In the genomic region with DNA sequence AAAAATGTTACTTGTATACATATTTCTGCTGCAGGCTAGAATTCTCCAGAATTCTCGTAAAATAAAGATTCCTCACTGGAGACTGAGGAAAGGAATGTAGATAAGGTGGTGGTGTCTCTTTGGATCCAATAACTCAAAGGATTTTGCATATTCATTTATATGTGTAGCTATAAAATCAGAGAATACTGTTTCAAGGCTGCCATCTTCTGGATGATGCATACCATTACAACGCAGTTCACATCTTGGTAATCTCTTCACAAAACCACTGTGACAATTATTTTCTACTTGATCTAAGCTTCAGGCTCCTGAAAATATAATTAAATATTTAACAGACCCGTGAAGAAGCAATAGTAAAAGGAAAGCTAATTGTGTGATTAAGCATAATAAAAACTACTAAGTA, we compare ENCODE assay signal across 11 mouse cellular contexts. TPM values are rescaled to one million over a fixed set of nuclear protein-coding genes. Genes with fewer than 3 reads are reported as not detected.
DNase-seq lines count a peak whose midpoint lies in the region; ATAC-seq and TF ChIP-seq lines count a peak whose summit lies in the region.
"Had no signal": no experiment of that assay in that cellular context is flagged by ENCODE, and none has a peak within 500 bp of the region (broad histone marks: within the 10 kb centered on the region; RNA-seq: fewer than 3 reads in every experiment).

No protein-coding gene starts in this region.

- no peak overlapping the region for H3K4me2 ChIP-seq in hindbrain, embryonic 14.5 days (replicated peaks)
- H3K4me2 ChIP-seq in forebrain, postnatal 0 days (ENCODE audit: low read depth): no peak overlapping the region
- H3K4me2 ChIP-seq: embryonic facial prominence, embryonic 12.5 days; liver, embryonic 13.5 days had no signal

- no peak for ATAC-seq in hindbrain, embryonic 14.5 days (ENCODE audit: low FRiP score)
- peak; percentile 78 for ATAC-seq in forebrain, postnatal 0 days
- no peak for ATAC-seq in erythroblast, adult 5-6 weeks (replicated peaks; ENCODE audit: low FRiP score, poor library complexity, severe bottlenecking)

- no peak for TF ChIP-seq POLR2A in thymus, adult 2 months (IDR thresholded peaks at IDR 0.05; ENCODE audit: control insufficient read depth, extremely low read depth, insufficient read depth, low read length, poor library complexity)

- no peak overlapping the region for H3K9ac ChIP-seq in hindbrain, embryonic 14.5 days
- no peak overlapping the region for H3K9ac ChIP-seq in forebrain, postnatal 0 days
- H3K9ac ChIP-seq: embryonic facial prominence, embryonic 12.5 days; liver, embryonic 13.5 days had no signal

- 16% methylated on average over 3 of the region's 3 CpGs for WGBS in hindbrain, embryonic 14.5 days
- WGBS in hindbrain, embryonic 10.5 days: 28% methylated on average over 3 of the region's 3 CpGs
- WGBS in forebrain, postnatal 0 days: 14% methylated on average over 3 of the region's 3 CpGs
- WGBS in thymus, adult 2 months: 21% methylated on average over 3 of the region's 3 CpGs

- no peaks in the 10 kb centered on the region for H3K27me3 ChIP-seq in hindbrain, embryonic 14.5 days (ENCODE audit: control insufficient read depth, insufficient read depth, low read length)
- H3K27me3 ChIP-seq in hindbrain, embryonic 10.5 days (ENCODE audit: insufficient read depth, poor library complexity, severe bottlenecking): no peaks in the 10 kb centered on the region
- H3K27me3 ChIP-seq in forebrain, postnatal 0 days (ENCODE audit: insufficient read depth, low read length): no peaks in the 10 kb centered on the region
- H3K27me3 ChIP-seq in thymus, adult 2 months (ENCODE audit: control insufficient read depth, insufficient read depth, low read length): no peaks in the 10 kb centered on the region
- H3K27me3 ChIP-seq: embryonic facial prominence, embryonic 12.5 days; liver, embryonic 13.5 days had no signal

- no peak overlapping the region for H3K27ac ChIP-seq in hindbrain, embryonic 14.5 days
- H3K27ac ChIP-seq in hindbrain, embryonic 10.5 days: no peak overlapping the region
- no peak overlapping the region for H3K27ac ChIP-seq in forebrain, postnatal 0 days (ENCODE audit: low read depth, low read length)
- H3K27ac ChIP-seq in thymus, adult 2 months (ENCODE audit: control insufficient read depth, insufficient read depth, low read length): no peak overlapping the region
- H3K27ac ChIP-seq: embryonic facial prominence, embryonic 12.5 days; liver, embryonic 13.5 days had no signal

- H3K36me3 ChIP-seq in hindbrain, embryonic 14.5 days (replicated peaks; ENCODE audit: control insufficient read depth, insufficient read depth): no peaks in the 10 kb centered on the region
- no peaks in the 10 kb centered on the region for H3K36me3 ChIP-seq in hindbrain, embryonic 10.5 days
- no peaks in the 10 kb centered on the region for H3K36me3 ChIP-seq in forebrain, postnatal 0 days (ENCODE audit: insufficient read depth)
- H3K36me3 ChIP-seq in thymus, adult 2 months (ENCODE audit: control insufficient read depth, insufficient read depth, low read length): no peaks in the 10 kb centered on the region
- H3K36me3 ChIP-seq: embryonic facial prominence, embryonic 12.5 days; liver, embryonic 13.5 days had no signal

- H3K4me1 ChIP-seq in hindbrain, embryonic 14.5 days (replicated peaks; ENCODE audit: control insufficient read depth, insufficient read depth, low read length): no peaks in the 10 kb centered on the region
- H3K4me1 ChIP-seq in hindbrain, embryonic 10.5 days (replicated peaks): no peaks in the 10 kb centered on the region
- H3K4me1 ChIP-seq in forebrain, postnatal 0 days (ENCODE audit: insufficient read depth): no peaks in the 10 kb centered on the region
- no peaks in the 10 kb centered on the region for H3K4me1 ChIP-seq in thymus, adult 2 months (replicated peaks; ENCODE audit: control insufficient read depth, insufficient read depth, low read length)
- H3K4me1 ChIP-seq: embryonic facial prominence, embryonic 12.5 days; liver, embryonic 13.5 days had no signal

- no peaks in the 10 kb centered on the region for H3K9me3 ChIP-seq in hindbrain, embryonic 14.5 days (ENCODE audit: control insufficient read depth, low read length)
- no peaks in the 10 kb centered on the region for H3K9me3 ChIP-seq in hindbrain, embryonic 10.5 days
- no peaks in the 10 kb centered on the region for H3K9me3 ChIP-seq in forebrain, postnatal 0 days (ENCODE audit: low read length)
- H3K9me3 ChIP-seq: embryonic facial prominence, embryonic 12.5 days; liver, embryonic 13.5 days had no signal

- peak; percentile 75 for TF ChIP-seq CTCF in forebrain, postnatal 0 days (IDR thresholded peaks at IDR 0.05; ENCODE audit: low read depth)
- no peak for TF ChIP-seq CTCF in thymus, adult 2 months (IDR thresholded peaks at IDR 0.05; ENCODE audit: borderline replicate concordance, control insufficient read depth, extremely low read depth, insufficient read depth, low read length, poor library complexity)

- DNase-seq in hindbrain, embryonic 14.5 days (ENCODE audit: low spot score): peak; percentile 80
- DNase-seq in hindbrain, embryonic 10.5 days (ENCODE audit: low spot score): no peak
- DNase-seq in right cerebral cortex, adult 18-20 months: peak; percentile 6
- DNase-seq in right cerebral cortex, postnatal 14 days: no peak
- DNase-seq in forebrain, postnatal 0 days: peak; percentile 76
- no peak for DNase-seq in thymus, adult 2 months
- DNase-seq in urinary bladder, adult 2 months (ENCODE audit: low spot score): no peak
- DNase-seq: heart, postnatal 36 days; liver, embryonic 13.5 days had no signal

- H3K4me3 ChIP-seq in hindbrain, embryonic 14.5 days (replicated peaks; ENCODE audit: low read length): no peak overlapping the region
- H3K4me3 ChIP-seq in hindbrain, embryonic 10.5 days: no peak overlapping the region
- no peak overlapping the region for H3K4me3 ChIP-seq in forebrain, postnatal 0 days (ENCODE audit: low read depth, low read length)
- H3K4me3 ChIP-seq in thymus, adult 2 months (ENCODE audit: control insufficient read depth, insufficient read depth, low read length): no peak overlapping the region
- H3K4me3 ChIP-seq: embryonic facial prominence, embryonic 12.5 days; liver, embryonic 13.5 days had no signal

RNA-seq across cellular contexts. Expression of gene 1700003H04Rik, which starts 6.6 kb away (rescaled TPM):
- polyA plus RNA-seq in hindbrain, embryonic 14.5 days (2014; fragmentation: Nextera tagmentation; extraction: Ambion mirVana): not detected in 2 replicates
- polyA plus RNA-seq in hindbrain, embryonic 10.5 days (2016; fragmentation: Nextera tagmentation; extraction: Ambion mirVana): not detected in 2 replicates
- total RNA-seq in forebrain, postnatal 0 days (2014; rRNA removed): not detected in 2 replicates
- not detected in 2 replicates for polyA plus RNA-seq in forebrain, postnatal 0 days (2015; fragmentation: Nextera tagmentation; extraction: Ambion mirVana)
- not detected in 2 replicates for total RNA-seq in erythroblast, adult 5-6 weeks (2015; ENCODE audit: low replicate concordance)
- not detected in 2 replicates for total RNA-seq in erythroblast, adult 5-6 weeks (2017; ENCODE audit: low replicate concordance)
- polyA plus RNA-seq in thymus, adult 2 months (2012; rRNA removed): not detected in 2 replicates
- polyA plus RNA-seq in urinary bladder, adult 2 months (2012; rRNA removed): not detected in 2 replicates
- total RNA-seq: heart, postnatal 36 days had no signal
- polyA plus RNA-seq: embryonic facial prominence, embryonic 12.5 days; liver, embryonic 13.5 days had no signal

Comparison
In these comparisons a context has a peak if more than half of its experiments do, and no peak if none do; other contexts are left out.
1. DNase-seq: peak in hindbrain, embryonic 14.5 days (single experiment), right cerebral cortex, adult 18-20 months (single experiment) and forebrain, postnatal 0 days (single experiment); none in hindbrain, embryonic 10.5 days (single experiment), right cerebral cortex, postnatal 14 days (single experiment), thymus, adult 2 months (single experiment) and urinary bladder, adult 2 months (single experiment).